Mouse (Mus musculus): ENCODE results near the gene Olfr547. TPM values are rescaled to one million over a fixed set of nuclear protein-coding genes. Genes with fewer than 3 reads are reported as not detected.

The Olfr547 gene
- total and polyA plus RNA-seq, 3 experiments: not detected

DNA sequence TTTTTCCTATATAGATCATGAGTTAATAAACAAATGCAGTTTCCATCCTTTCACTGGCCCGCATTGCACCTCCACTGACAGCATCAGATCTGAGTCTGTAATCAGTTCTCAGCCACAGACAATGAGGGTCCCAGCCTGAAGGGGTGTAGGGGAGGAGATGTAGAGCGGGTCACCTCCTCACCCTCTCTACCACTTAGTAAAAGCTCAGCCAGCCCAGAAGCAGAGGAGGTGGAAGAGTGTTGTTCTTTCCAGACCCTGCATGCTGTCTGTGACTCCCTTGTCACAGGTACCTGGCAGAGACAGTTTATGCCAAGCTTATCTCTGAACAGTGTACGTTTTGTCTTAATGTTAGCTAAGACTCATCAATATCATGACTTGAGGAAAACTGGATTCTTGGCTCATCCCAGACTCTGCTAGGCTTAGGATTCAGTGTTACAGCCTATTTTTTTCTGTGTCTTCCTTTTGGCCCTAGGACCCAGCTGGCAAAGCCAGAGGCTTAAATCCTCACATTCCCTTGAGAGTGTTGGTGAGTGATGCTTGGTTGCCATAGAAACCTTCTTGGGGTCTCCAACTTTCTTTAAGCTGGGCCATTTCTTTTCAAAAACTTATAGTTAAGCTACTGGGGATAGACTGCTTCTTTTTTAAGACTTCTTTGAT lies 38.8 kb downstream of the Olfr547 start:
- in situ Hi-C loops (cut with MboI; ENCODE audit: low pct_ligation_motif_present, low pct_unique_long_range_greater_than_20kb, low sequenced_read_pairs) (no loop called here), dilution Hi-C loops (cut with MboI; ENCODE audit: extremely low pct_ligation_motif_present, extremely low pct_unique_long_range_greater_than_20kb, low sequenced_read_pairs) (no loop called here)
- Histone ChIP-seq H3K4me3 (replicated peaks in 1 of 3; ENCODE audit: low read depth in 2 of 3, low read length in 2 of 3, poor library complexity in 1 of 3) (no peak overlapping the region), H3K4me2 (ENCODE audit: insufficient read depth, low read depth, poor library complexity, severe bottlenecking) (no peak overlapping the region), H3K27ac (ENCODE audit: insufficient read depth, low read depth) (no peak overlapping the region), H3K79me2 (replicated peaks; ENCODE audit: control insufficient read depth, extremely low read depth, insufficient read depth, poor library complexity, severe bottlenecking) (no peaks in the 10 kb centered on the region; the same call in 1 of the 2 replicates), H3K4me1 (ENCODE audit: control insufficient read depth in 1 of 2, insufficient read depth in 2 of 2) (no peaks in the 10 kb centered on the region), H3K27me3 (replicated peaks) (no peaks in the 10 kb centered on the region), H3K36me3 (replicated peaks in 1 of 2; ENCODE audit: control insufficient read depth in 1 of 2, insufficient read depth in 1 of 2, low read length in 1 of 2) (no peaks in the 10 kb centered on the region), H3K9me3 (replicated peaks; ENCODE audit: low read length) (no peaks in the 10 kb centered on the region), H3K9ac (ENCODE audit: insufficient read depth, low read depth) (no peak overlapping the region)
- no peak for DNase-seq (ENCODE audit: extremely low read depth)
- TF ChIP-seq RCOR1 (conservative IDR thresholded peaks at IDR 0.05; ENCODE audit: low read depth, low read length) (no peak), ZC3H11A (IDR thresholded peaks at IDR 0.05; ENCODE audit: low read depth, low read length) (no peak), GABPA (IDR thresholded peaks at IDR 0.05; ENCODE audit: insufficient replicate concordance, low read depth, low read length) (no peak), MAX (IDR thresholded peaks at IDR 0.05; ENCODE audit: low read length) (no peak), PAX5 (IDR thresholded peaks at IDR 0.05; ENCODE audit: low read length) (no peak), IRF4 (IDR thresholded peaks at IDR 0.05; ENCODE audit: low read depth, low read length) (no peak), JUN (IDR thresholded peaks at IDR 0.05; ENCODE audit: insufficient read depth, low read depth, low read length) (no peak), SMC3 (IDR thresholded peaks at IDR 0.05; ENCODE audit: low read depth, low read length) (no peak), MYC (IDR thresholded peaks at IDR 0.05; ENCODE audit: low read depth, low read length) (no peak), RAD21 (IDR thresholded peaks at IDR 0.05; ENCODE audit: low read depth, low read length) (no peak), TBP (conservative IDR thresholded peaks at IDR 0.05; ENCODE audit: low read depth, low read length) (no peak), KAT2A (IDR thresholded peaks at IDR 0.05; ENCODE audit: insufficient replicate concordance, low read length) (no peak), POLR2A (IDR thresholded peaks at IDR 0.05; ENCODE audit: low read depth, low read length) (no peak), ZNF384 (IDR thresholded peaks at IDR 0.05; ENCODE audit: low read depth, low read length) (no peak), CHD2 (IDR thresholded peaks at IDR 0.05; ENCODE audit: low read length) (no peak), JUND (conservative IDR thresholded peaks at IDR 0.05; ENCODE audit: low read depth, low read length) (no peak), UBTF (IDR thresholded peaks at IDR 0.05; ENCODE audit: low read depth, low read length) (no peak), ETS1 (conservative IDR thresholded peaks at IDR 0.05; ENCODE audit: low read depth, low read length) (no peak), ELF1 (IDR thresholded peaks at IDR 0.05; ENCODE audit: low read depth, low read length) (no peak), NELFE (IDR thresholded peaks at IDR 0.05; ENCODE audit: low read depth, low read length) (no peak)

DNA sequence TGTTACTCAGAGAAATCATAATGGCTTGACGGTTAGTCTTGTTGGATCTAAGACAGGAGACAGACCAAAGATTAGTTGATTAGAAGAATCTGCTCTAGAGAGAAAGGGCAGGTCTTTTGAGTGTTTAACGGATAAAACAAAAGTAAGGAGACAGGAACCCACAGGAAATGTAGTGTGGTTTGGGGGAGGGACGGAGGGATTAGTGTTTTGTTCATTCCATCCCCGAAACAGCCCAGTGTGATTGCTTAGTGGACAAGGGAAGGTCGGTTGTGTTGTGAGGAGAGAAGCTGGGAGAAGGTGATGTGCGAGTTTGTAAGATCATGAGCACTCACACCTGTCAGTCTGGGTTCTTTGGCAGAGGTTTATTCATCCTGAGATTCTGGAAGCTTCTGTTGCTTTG lies 41.4 kb downstream of the Olfr547 start:
- dilution Hi-C loops (cut with MboI; ENCODE audit: extremely low pct_ligation_motif_present, extremely low pct_unique_long_range_greater_than_20kb, low sequenced_read_pairs): no loop called here
- Histone ChIP-seq H3K9me3 (replicated peaks; ENCODE audit: low read length) (no peaks in the 10 kb centered on the region), H3K27me3 (replicated peaks) (no peaks in the 10 kb centered on the region), H3K79me2 (replicated peaks; ENCODE audit: control insufficient read depth, extremely low read depth, insufficient read depth, poor library complexity, severe bottlenecking) (no peaks in the 10 kb centered on the region), H3K27ac (ENCODE audit: insufficient read depth, low read depth) (no peak overlapping the region), H3K9ac (ENCODE audit: insufficient read depth, low read depth) (no peak overlapping the region), H3K4me2 (ENCODE audit: insufficient read depth, low read depth, poor library complexity, severe bottlenecking) (no peak overlapping the region), H3K4me1 (ENCODE audit: control insufficient read depth in 1 of 2, insufficient read depth in 2 of 2) (no peaks in the 10 kb centered on the region), H3K4me3 (replicated peaks in 1 of 3; ENCODE audit: low read depth in 2 of 3, low read length in 2 of 3, poor library complexity in 1 of 3) (no peak overlapping the region), H3K36me3 (replicated peaks in 1 of 2; ENCODE audit: control insufficient read depth in 1 of 2, insufficient read depth in 1 of 2, low read length in 1 of 2) (no peaks in the 10 kb centered on the region)
- in situ Hi-C loops (cut with MboI; ENCODE audit: low pct_ligation_motif_present, low pct_unique_long_range_greater_than_20kb, low sequenced_read_pairs): no loop called here
- no peak for TF ChIP-seq BHLHE40 (IDR thresholded peaks at IDR 0.05; ENCODE audit: low read depth, low read length)
- TF ChIP-seq KAT2A (IDR thresholded peaks at IDR 0.05; ENCODE audit: insufficient replicate concordance, low read length): no peak
- no peak for TF ChIP-seq CHD1 (IDR thresholded peaks at IDR 0.05; ENCODE audit: low read depth, low read length)
- TF ChIP-seq ZNF384 (IDR thresholded peaks at IDR 0.05; ENCODE audit: low read depth, low read length): no peak
- no peak for TF ChIP-seq ELF1 (IDR thresholded peaks at IDR 0.05; ENCODE audit: low read depth, low read length)
- TF ChIP-seq ETS1 (conservative IDR thresholded peaks at IDR 0.05; ENCODE audit: low read depth, low read length): no peak
- no peak for TF ChIP-seq NELFE (IDR thresholded peaks at IDR 0.05; ENCODE audit: low read depth, low read length)
- no peak for TF ChIP-seq RAD21 (IDR thresholded peaks at IDR 0.05; ENCODE audit: low read depth, low read length)
- no peak for TF ChIP-seq MXI1 (IDR thresholded peaks at IDR 0.05; ENCODE audit: low read depth, low read length)
- TF ChIP-seq SIN3A (IDR thresholded peaks at IDR 0.05; ENCODE audit: low read length): no peak
- TF ChIP-seq RCOR1 (conservative IDR thresholded peaks at IDR 0.05; ENCODE audit: low read depth, low read length): no peak
- no peak for TF ChIP-seq E2F4 (IDR thresholded peaks at IDR 0.05; ENCODE audit: insufficient replicate concordance, low read depth, low read length)
- no peak for TF ChIP-seq CTCF (conservative IDR thresholded peaks at IDR 0.05 in 1 of 2, IDR thresholded peaks at IDR 0.05 in 1 of 2; ENCODE audit: low read depth in 2 of 2, low read length in 2 of 2)
- DNase-seq (ENCODE audit: extremely low read depth): no peak
